In the genomic region with DNA sequence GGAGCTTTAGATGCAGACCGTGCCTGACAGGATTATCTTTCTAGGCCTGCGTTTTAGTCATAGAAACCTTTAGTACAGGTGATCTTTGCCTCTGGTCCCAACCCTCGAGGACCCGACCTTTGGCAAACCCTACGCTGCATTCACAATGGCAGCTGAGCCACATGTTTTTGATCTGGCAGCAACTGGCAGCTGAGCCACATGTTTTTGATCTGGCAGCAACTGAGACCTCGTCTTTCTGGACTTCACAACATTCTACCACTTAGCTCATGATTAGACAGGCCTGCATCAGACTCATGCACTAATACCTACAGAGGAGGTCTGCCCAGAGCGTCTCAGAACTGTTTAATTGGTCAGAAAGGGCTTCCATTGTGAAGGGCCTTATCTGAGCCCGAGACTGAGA, we compare ENCODE assay signal across 9 mouse cellular contexts. TPM values are rescaled to one million over a fixed set of nuclear protein-coding genes. Genes with fewer than 3 reads are reported as not detected.
A peak's percentile ranks its signal among the peaks of the same experiment; 100 is the strongest.
DNase-seq lines count a peak whose midpoint lies in the region; ATAC-seq lines count a peak whose summit lies in the region.
"Had no signal": no experiment of that assay in that cellular context is flagged by ENCODE, and none has a peak within 500 bp of the region (broad histone marks: within the 10 kb centered on the region; RNA-seq: fewer than 3 reads in every experiment).

No protein-coding gene starts in this region.

- H3K27me3 ChIP-seq in embryonic facial prominence, embryonic 11.5 days (ENCODE audit: control insufficient read depth, insufficient read depth, low read length) = no peaks in the 10 kb centered on the region
- H3K27me3 ChIP-seq in hindbrain, embryonic 15.5 days = no peaks in the 10 kb centered on the region
- peaks cover 9% of the 10 kb centered on the region; the same call in 1 of the 2 replicates for H3K27me3 ChIP-seq in midbrain, embryonic 13.5 days

- peaks cover 10% of the 10 kb centered on the region for H3K4me1 ChIP-seq in embryonic facial prominence, embryonic 11.5 days (ENCODE audit: control insufficient read depth, insufficient read depth, low read length)
- H3K4me1 ChIP-seq in hindbrain, embryonic 15.5 days (replicated peaks) = peaks cover 45% of the 10 kb centered on the region
- peaks cover 40% of the 10 kb centered on the region for H3K4me1 ChIP-seq in midbrain, embryonic 13.5 days (replicated peaks)

- H3K9me3 ChIP-seq in embryonic facial prominence, embryonic 11.5 days (replicated peaks; ENCODE audit: control insufficient read depth, low read length) = no peaks in the 10 kb centered on the region
- H3K9me3 ChIP-seq in hindbrain, embryonic 15.5 days = no peaks in the 10 kb centered on the region
- H3K9me3 ChIP-seq in midbrain, embryonic 13.5 days = no peaks in the 10 kb centered on the region

- H3K27ac ChIP-seq in embryonic facial prominence, embryonic 11.5 days (replicated peaks; ENCODE audit: low read depth, low read length) = peak overlapping the region; percentile 78
- peak overlapping the region; percentile 79 for H3K27ac ChIP-seq in hindbrain, embryonic 15.5 days (replicated peaks)
- peak overlapping the region; percentile 78 for H3K27ac ChIP-seq in midbrain, embryonic 13.5 days

- no peak overlapping the region for H3K4me3 ChIP-seq in embryonic facial prominence, embryonic 11.5 days (ENCODE audit: low read depth, low read length)
- H3K4me3 ChIP-seq in hindbrain, embryonic 15.5 days = no peak overlapping the region
- no peak overlapping the region for H3K4me3 ChIP-seq in midbrain, embryonic 13.5 days (replicated peaks)

- peak; percentile 3; the same call in 1 of the 2 replicates for ATAC-seq in embryonic facial prominence, embryonic 11.5 days (replicated peaks; ENCODE audit: insufficient number of reproducible peaks, low FRiP score, low TSS enrichment, low read depth)
- no peak for ATAC-seq in hindbrain, embryonic 15.5 days (ENCODE audit: low FRiP score, low read depth)
- ATAC-seq in midbrain, embryonic 13.5 days = no peak; the same call in 1 of the 2 replicates
- ATAC-seq in megakaryocyte-erythroid progenitor cell, adult 5-6 weeks (replicated peaks; ENCODE audit: low FRiP score, low TSS enrichment, poor library complexity, severe bottlenecking) = no peak

- peak overlapping the region; percentile 29 for H3K9ac ChIP-seq in embryonic facial prominence, embryonic 11.5 days (replicated peaks; ENCODE audit: low read length)
- H3K9ac ChIP-seq in hindbrain, embryonic 15.5 days = no peak overlapping the region
- peak overlapping the region; percentile 44; the same call in 1 of the 2 replicates for H3K9ac ChIP-seq in midbrain, embryonic 13.5 days (replicated peaks)

- WGBS in embryonic facial prominence, embryonic 11.5 days = 20% methylated on average over 8 of the region's 8 CpGs
- 50% methylated on average over 8 of the region's 8 CpGs for WGBS in hindbrain, embryonic 15.5 days
- WGBS in midbrain, embryonic 13.5 days = 29% methylated on average over 8 of the region's 8 CpGs

- H3K36me3 ChIP-seq in embryonic facial prominence, embryonic 11.5 days (replicated peaks; ENCODE audit: control insufficient read depth, insufficient read depth, low read depth, low read length) = peaks cover 3% of the 10 kb centered on the region; the same call in 1 of the 2 replicates
- H3K36me3 ChIP-seq in hindbrain, embryonic 15.5 days = no peaks in the 10 kb centered on the region
- peaks cover 7% of the 10 kb centered on the region; the same call in 1 of the 2 replicates for H3K36me3 ChIP-seq in midbrain, embryonic 13.5 days

- peak overlapping the region; percentile 38 for H3K4me2 ChIP-seq in embryonic facial prominence, embryonic 11.5 days (ENCODE audit: low read depth, low read length)
- peak overlapping the region; percentile 65 for H3K4me2 ChIP-seq in hindbrain, embryonic 15.5 days
- H3K4me2 ChIP-seq in midbrain, embryonic 13.5 days (replicated peaks) = peak overlapping the region; percentile 33

- DNase-seq in kidney, adult 11 months = peak; percentile 32
- DNase-seq in kidney, postnatal 10 days = no peak
- DNase-seq in embryonic facial prominence, embryonic 11.5 days (ENCODE audit: low spot score) = peak; percentile 84
- no peak for DNase-seq in layer of hippocampus, postnatal 25 days (ENCODE audit: extremely low spot score in 1 of 2, low spot score in 1 of 2)
- DNase-seq in right cerebral cortex, postnatal 4 days = no peak

RNA-seq across cellular contexts. Expression of a gene that starts 1.9 kb away (rescaled TPM):
- 98.4 and 108 TPM in 2 replicates for polyA plus RNA-seq in embryonic facial prominence, embryonic 11.5 days (2014; fragmentation: Nextera tagmentation; extraction: Ambion mirVana)
- polyA plus RNA-seq in hindbrain, embryonic 15.5 days (2015; fragmentation: Nextera tagmentation; extraction: Ambion mirVana) = 77.4 and 81.8 TPM in 2 replicates
- polyA plus RNA-seq in midbrain, embryonic 13.5 days (2015; fragmentation: Nextera tagmentation; extraction: Ambion mirVana) = 51.9 and 52.5 TPM in 2 replicates
- total RNA-seq in layer of hippocampus, postnatal 25 days (2021) = 10 to 100 TPM; 67.2 to 72.0 TPM
- total RNA-seq in megakaryocyte-erythroid progenitor cell, adult 5-6 weeks (2014; fragmentation: Nextera tagmentation) = 705 and 713 TPM in 2 replicates
- total RNA-seq in megakaryocyte-erythroid progenitor cell, adult 5-6 weeks (2017) = 103 and 164 TPM in 2 replicates

RNA-seq across cellular contexts. Expression of a gene that starts 19.7 kb away (rescaled TPM):
- 0.07 and 0.60 TPM in 2 replicates for polyA plus RNA-seq in embryonic facial prominence, embryonic 11.5 days (2014; fragmentation: Nextera tagmentation; extraction: Ambion mirVana)
- polyA plus RNA-seq in hindbrain, embryonic 15.5 days (2015; fragmentation: Nextera tagmentation; extraction: Ambion mirVana) = 4.1 and 7.1 TPM in 2 replicates
- polyA plus RNA-seq in midbrain, embryonic 13.5 days (2015; fragmentation: Nextera tagmentation; extraction: Ambion mirVana) = 1.2 and 3.2 TPM in 2 replicates
- under 1 TPM; 0.35 to 0.81 TPM for total RNA-seq in layer of hippocampus, postnatal 25 days (2021)
- not detected in 2 replicates for total RNA-seq in megakaryocyte-erythroid progenitor cell, adult 5-6 weeks (2014; fragmentation: Nextera tagmentation)
- total RNA-seq in megakaryocyte-erythroid progenitor cell, adult 5-6 weeks (2017) = 0.05 and 1.8 TPM in 2 replicates

RNA-seq across cellular contexts. Expression of a gene that starts 22.3 kb away (rescaled TPM):
- polyA plus RNA-seq in embryonic facial prominence, embryonic 11.5 days (2014; fragmentation: Nextera tagmentation; extraction: Ambion mirVana) = not detected in 2 replicates
- polyA plus RNA-seq in hindbrain, embryonic 15.5 days (2015; fragmentation: Nextera tagmentation; extraction: Ambion mirVana) = not detected in 2 replicates
- not detected in 2 replicates for polyA plus RNA-seq in midbrain, embryonic 13.5 days (2015; fragmentation: Nextera tagmentation; extraction: Ambion mirVana)
- total RNA-seq in layer of hippocampus, postnatal 25 days (2021) = 1 to 10 TPM; 2.0 to 2.5 TPM
- not detected in 2 replicates for total RNA-seq in megakaryocyte-erythroid progenitor cell, adult 5-6 weeks (2014; fragmentation: Nextera tagmentation)
- not detected in 2 replicates for total RNA-seq in megakaryocyte-erythroid progenitor cell, adult 5-6 weeks (2017)
- total RNA-seq: hematopoietic stem cell, adult 5-6 weeks had no signal

RNA-seq across cellular contexts. Expression of a gene that starts 41.8 kb away (rescaled TPM):
- polyA plus RNA-seq in embryonic facial prominence, embryonic 11.5 days (2014; fragmentation: Nextera tagmentation; extraction: Ambion mirVana) = 15.5 and 19.5 TPM in 2 replicates
- 15.8 and 17.8 TPM in 2 replicates for polyA plus RNA-seq in hindbrain, embryonic 15.5 days (2015; fragmentation: Nextera tagmentation; extraction: Ambion mirVana)
- polyA plus RNA-seq in midbrain, embryonic 13.5 days (2015; fragmentation: Nextera tagmentation; extraction: Ambion mirVana) = 16.7 and 19.7 TPM in 2 replicates
- total RNA-seq in layer of hippocampus, postnatal 25 days (2021) = 10 to 100 TPM in 1 of 2 experiments, 1 to 10 TPM in 1; 9.2 to 10.0 TPM
- 14.2 and 20.1 TPM in 2 replicates for total RNA-seq in megakaryocyte-erythroid progenitor cell, adult 5-6 weeks (2014; fragmentation: Nextera tagmentation)
- total RNA-seq in megakaryocyte-erythroid progenitor cell, adult 5-6 weeks (2017) = 8.2 and 9.0 TPM in 2 replicates

Comparison
In these comparisons a context has a peak if more than half of its experiments do, and no peak if none do; other contexts are left out.
1. DNase-seq: peak in kidney, adult 11 months (single experiment) and embryonic facial prominence, embryonic 11.5 days (single experiment); none in kidney, postnatal 10 days (single experiment), layer of hippocampus, postnatal 25 days (0 of 2) and right cerebral cortex, postnatal 4 days (single experiment).
2. Peak in every context shown above with its lines, with median percentiles within 50 percentile points of each other: H3K27ac ChIP-seq and H3K4me2 ChIP-seq.